Mouse (Mus musculus): ENCODE results near the gene Rapgef2.
A peak's percentile ranks its signal among the peaks of the same experiment; 100 is the strongest.
"Not testable (repeated sequence)": the region's sequence is repeated elsewhere in the genome, so short reads cannot be mapped to it uniquely, and the experiment has no call there.

The Rapgef2 gene

GRCm38 (mm10) chr3:79203178-79203577 is 83.1 kb downstream of the Rapgef2 start:
- DNase-seq (ENCODE audit: low spot score in 2 of 2), result no peak

- DNase-seq (ENCODE audit: low spot score in 2 of 2), result peak; percentile 51 to 70
Observed at GRCm38 (mm10) chr3:79202275-79203153, 83.8 kb downstream of the Rapgef2 start.

- DNase-seq (ENCODE audit: low spot score in 2 of 2), result no peak
Observed at GRCm38 (mm10) chr3:79196708-79197437, 89.4 kb downstream of the Rapgef2 start.

GRCm38 (mm10) chr3:79195280-79195679 is 91.0 kb downstream of the Rapgef2 start:
- DNase-seq (ENCODE audit: low spot score in 2 of 2), result no peak

- DNase-seq (ENCODE audit: low spot score in 2 of 2), result no peak
Observed at GRCm38 (mm10) chr3:79194111-79194793, 92.1 kb downstream of the Rapgef2 start.

- no peak for DNase-seq (ENCODE audit: low spot score in 2 of 2)
Observed at GRCm38 (mm10) chr3:79193001-79193400, 93.3 kb downstream of the Rapgef2 start.

- DNase-seq (ENCODE audit: low spot score in 2 of 2), result no peak
Observed at GRCm38 (mm10) chr3:79191981-79192380, 94.3 kb downstream of the Rapgef2 start.

GRCm38 (mm10) chr3:79191471-79191870 is 94.8 kb downstream of the Rapgef2 start:
- no peak for DNase-seq (ENCODE audit: low spot score in 2 of 2)

- no peak for DNase-seq (ENCODE audit: low spot score in 2 of 2)
Observed at GRCm38 (mm10) chr3:79190377-79190776, 95.9 kb downstream of the Rapgef2 start.

GRCm38 (mm10) chr3:79187912-79188311 is 98.4 kb downstream of the Rapgef2 start:
- DNase-seq (ENCODE audit: low spot score in 2 of 2), result no peak

- no peak for DNase-seq (ENCODE audit: low spot score in 2 of 2)
Observed at GRCm38 (mm10) chr3:79182290-79182689, 104.0 kb downstream of the Rapgef2 start.

- no peak for DNase-seq (ENCODE audit: low spot score in 2 of 2)
Observed at GRCm38 (mm10) chr3:79181248-79181991, 104.9 kb downstream of the Rapgef2 start.

GRCm38 (mm10) chr3:79180086-79180485 is 106.2 kb downstream of the Rapgef2 start:
- DNase-seq (ENCODE audit: low spot score in 2 of 2), result no peak

- DNase-seq (ENCODE audit: low spot score in 2 of 2), result no peak
Observed at GRCm38 (mm10) chr3:79179499-79180053, 106.7 kb downstream of the Rapgef2 start.

- no peak for DNase-seq (ENCODE audit: low spot score in 2 of 2)
Observed at GRCm38 (mm10) chr3:79178708-79179107, 107.6 kb downstream of the Rapgef2 start.

GRCm38 (mm10) chr3:79178070-79178469 is 108.2 kb downstream of the Rapgef2 start:
- DNase-seq (ENCODE audit: low spot score in 2 of 2), result no peak

- no peak for DNase-seq (ENCODE audit: low spot score in 2 of 2)
Observed at GRCm38 (mm10) chr3:79177136-79177870, 109.0 kb downstream of the Rapgef2 start.

GRCm38 (mm10) chr3:79174168-79174567 is 112.1 kb downstream of the Rapgef2 start:
- DNase-seq (ENCODE audit: low spot score in 2 of 2), result no peak

- DNase-seq (ENCODE audit: low spot score in 2 of 2), result no peak
Observed at GRCm38 (mm10) chr3:79173291-79173690, 113.0 kb downstream of the Rapgef2 start.

- DNase-seq (ENCODE audit: low spot score in 2 of 2), result not testable (repeated sequence)
Observed at GRCm38 (mm10) chr3:79171146-79171545, 115.2 kb downstream of the Rapgef2 start.
